Mouse (Mus musculus) heart, embryonic 15.5 days (tissue): ENCODE results near the gene Gtse1. TPM values are rescaled to one million over a fixed set of nuclear protein-coding genes. Genes with fewer than 3 reads are reported as not detected.

Experiments
- polyA plus RNA-seq: library from polyadenylated mRNA; unstranded; fragments of >200 nt; fragmentation: Nextera tagmentation; extraction: Ambion mirVana; gene quantifications from 2 replicates; pipeline ENCODE4 v1.2.1, GENCODE M21; 2015

Gtse1 gene
- polyA plus RNA-seq, 1 experiment from 2014 or later: 21.5 TPM

Other genes starting within 250 kb of the Gtse1 start
- gene Ppara, start 124.8 kb upstream of the Gtse1 start, polyA plus RNA-seq: 15.1 and 20.5 TPM in 2 replicates
- gene Cdpf1, start 48.0 kb upstream of the Gtse1 start, polyA plus RNA-seq: 40.9 and 47.9 TPM in 2 replicates
- 0.34 and 0.37 TPM in 2 replicates for gene Pkdrej, start 38.0 kb upstream of the Gtse1 start, polyA plus RNA-seq
- 4.1 and 5.7 TPM in 2 replicates for gene Ttc38, start 27.4 kb upstream of the Gtse1 start, polyA plus RNA-seq
- 29.5 and 38.9 TPM in 2 replicates for gene Trmu, start 19.6 kb downstream of the Gtse1 start, polyA plus RNA-seq
- gene Celsr1, start 174.0 kb downstream of the Gtse1 start, polyA plus RNA-seq: 1.1 and 2.1 TPM in 2 replicates
- 16.9 and 19.5 TPM in 2 replicates for gene Gramd4, start 197.9 kb downstream of the Gtse1 start, polyA plus RNA-seq